Mouse (Mus musculus): ENCODE measurements around the gene Gm4301.
"Not testable (repeated sequence)": the region's sequence is repeated elsewhere in the genome, so short reads cannot be mapped to it uniquely, and the experiment has no call there.

GRCm38 (mm10) chr10:100340536-100340935 is 5.1 kb downstream of the Gm4301 start, which contains the start of gene Gm4302:
- not testable (repeated sequence) for TF ChIP-seq GATA1 (IDR thresholded peaks at IDR 0.05; ENCODE audit: borderline replicate concordance, low read length); FLI1 (IDR thresholded peaks at IDR 0.05; ENCODE audit: low read length)
